Mouse (Mus musculus) midbrain, embryonic 10.5 days (tissue): ENCODE results near the gene Plekhm3. TPM values are rescaled to one million over a fixed set of nuclear protein-coding genes. Genes with fewer than 3 reads are reported as not detected.
A peak's percentile ranks its signal among the peaks of the same experiment; 100 is the strongest.

ENCODE experiments used
- DNase-seq: peaks from one replicate; pipeline ENCODE4 v3.0.0-alpha.2; 2017; ENCODE audit warnings: low spot score
- H3K27ac ChIP-seq: fragments of 300-500 bp; sonication (generic); replicated peaks from 2 replicates; pipeline ENCODE4 v1.5.1; 2016; ENCODE audit warnings: mild to moderate bottlenecking
- H3K27me3 ChIP-seq: fragments of 300-500 bp; sonication (generic); 2 replicates; pipeline ENCODE4 v1.6.1; 2016; ENCODE audit warnings: low read depth, mild to moderate bottlenecking; ENCODE audit not compliant: poor library complexity, severe bottlenecking
- H3K36me3 ChIP-seq: fragments of 300-500 bp; sonication (generic); 2 replicates; pipeline ENCODE4 v1.6.1; 2016; ENCODE audit warnings: mild to moderate bottlenecking, moderate library complexity
- H3K4me1 ChIP-seq: fragments of 300-500 bp; sonication (generic); 2 replicates; pipeline ENCODE4 v1.6.1; 2016
- H3K4me3 ChIP-seq: fragments of 300-500 bp; sonication (generic); 2 replicates; pipeline ENCODE4 v1.5.1; 2016; ENCODE audit warnings: mild to moderate bottlenecking, moderate library complexity
- H3K9me3 ChIP-seq: fragments of 300-500 bp; sonication (generic); replicated peaks from 2 replicates; pipeline ENCODE4 v1.6.1; 2016; ENCODE audit warnings: mild to moderate bottlenecking
- WGBS: fragments of 180-500 bp; shearing (Covaris S2); methylation state at CpG from one replicate; pipeline ENCODE4 v1.1.7; 2016; 5-methylcytosine and 5-hydroxymethylcytosine counted together
- polyA plus RNA-seq: library from polyadenylated mRNA; unstranded; fragments of >200 nt; fragmentation: Nextera tagmentation; extraction: Ambion mirVana; gene quantifications from 2 replicates; pipeline ENCODE4 v1.2.1, GENCODE M21; 2016

Gene Plekhm3
- polyA plus RNA-seq, 1 experiment from 2014 or later, result 7.6 TPM

DNA sequence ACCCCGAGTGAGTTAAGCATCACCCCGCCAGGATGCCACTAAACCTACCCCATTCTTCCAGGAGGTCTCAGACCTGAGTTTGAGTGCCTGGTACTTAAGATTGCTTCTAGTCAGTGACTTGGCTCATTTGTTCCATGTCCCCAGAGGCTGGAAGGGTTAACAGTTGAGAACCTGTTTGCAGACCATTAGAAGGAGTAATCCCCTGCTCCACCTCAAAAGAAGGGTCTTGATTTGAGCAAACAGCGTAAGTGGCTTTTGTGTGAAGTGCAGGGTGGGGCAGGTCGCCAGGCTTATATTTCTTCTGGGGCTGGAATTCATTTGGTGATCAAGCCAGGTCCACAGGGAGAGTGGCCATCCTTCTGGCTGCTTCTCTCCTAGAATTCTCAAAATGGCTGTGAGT, 183.3 kb downstream of the Plekhm3 start:
- Histone ChIP-seq H3K4me3 (no peak overlapping the region), H3K27me3 (peaks cover 11% of the 10 kb centered on the region), H3K4me1 (peaks cover 4% of the 10 kb centered on the region; the same call in 1 of the 2 replicates), H3K36me3 (no peaks in the 10 kb centered on the region), H3K27ac (no peak overlapping the region), H3K9me3 (no peaks in the 10 kb centered on the region)
- no peak for DNase-seq
- 77% methylated on average over 4 of the region's 4 CpGs for WGBS

- no peak overlapping the region for H3K27ac ChIP-seq
- H3K4me3 ChIP-seq, result no peak overlapping the region
- 63% methylated on average over 6 of the region's 6 CpGs for WGBS
- H3K36me3 ChIP-seq, result no peaks in the 10 kb centered on the region
- DNase-seq, result no peak
- no peaks in the 10 kb centered on the region for H3K9me3 ChIP-seq
- H3K27me3 ChIP-seq, result no peaks in the 10 kb centered on the region; the same call in 1 of the 2 replicates
- peaks cover 4% of the 10 kb centered on the region; the same call in 1 of the 2 replicates for H3K4me1 ChIP-seq
These were observed 186.5 kb downstream of the Plekhm3 start for GRCm38 (mm10) chr1:64770169-64770568.

- no peaks in the 10 kb centered on the region for H3K36me3 ChIP-seq
- DNase-seq, result no peak
- H3K27me3 ChIP-seq, result no peaks in the 10 kb centered on the region
- 75% methylated on average over 4 of the region's 4 CpGs for WGBS
- no peak overlapping the region for H3K27ac ChIP-seq
- H3K9me3 ChIP-seq, result no peaks in the 10 kb centered on the region
- H3K4me3 ChIP-seq, result no peak overlapping the region
- H3K4me1 ChIP-seq, result no peaks in the 10 kb centered on the region
These were observed 195.0 kb downstream of the Plekhm3 start for GRCm38 (mm10) chr1:64761646-64762045.

DNA sequence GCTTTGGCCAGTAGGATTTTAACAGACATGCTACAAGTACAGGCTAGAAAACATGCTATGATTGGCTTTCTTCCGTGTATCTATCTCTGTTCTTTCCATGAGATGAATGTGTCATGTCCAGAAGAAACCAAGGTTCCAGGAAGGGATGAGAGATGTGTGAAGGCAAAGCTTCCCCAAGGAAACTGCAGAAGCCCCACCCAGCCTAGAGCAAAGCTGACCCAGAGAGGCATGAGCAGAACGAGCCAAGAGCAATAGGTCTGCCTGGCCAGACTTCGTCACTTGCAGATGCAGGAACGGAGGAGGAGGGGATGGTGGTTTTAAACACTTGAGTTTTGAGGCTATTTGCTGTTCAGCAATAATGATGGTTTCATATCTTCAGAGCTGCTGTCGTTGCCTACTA, 198.9 kb downstream of the Plekhm3 start:
- H3K4me3 ChIP-seq, result no peak overlapping the region
- DNase-seq, result no peak
- 83% methylated on average over 5 of the region's 5 CpGs for WGBS
- H3K27me3 ChIP-seq, result no peaks in the 10 kb centered on the region
- no peak overlapping the region for H3K27ac ChIP-seq
- no peaks in the 10 kb centered on the region for H3K36me3 ChIP-seq
- H3K4me1 ChIP-seq, result peaks cover 4% of the 10 kb centered on the region; the same call in 1 of the 2 replicates
- H3K9me3 ChIP-seq, result no peaks in the 10 kb centered on the region

- DNase-seq, result no peak
- Histone ChIP-seq H3K4me1 (peaks cover 4% of the 10 kb centered on the region; the same call in 1 of the 2 replicates), H3K27me3 (no peaks in the 10 kb centered on the region), H3K4me3 (no peak overlapping the region), H3K27ac (no peak overlapping the region), H3K36me3 (no peaks in the 10 kb centered on the region), H3K9me3 (no peaks in the 10 kb centered on the region)
- 18% methylated on average over 2 of the region's 2 CpGs for WGBS
These were observed 199.4 kb downstream of the Plekhm3 start for GRCm38 (mm10) chr1:64757254-64757653.

- no peak for DNase-seq
- peaks cover 4% of the 10 kb centered on the region; the same call in 1 of the 2 replicates for H3K4me1 ChIP-seq
- H3K27me3 ChIP-seq, result no peaks in the 10 kb centered on the region
- H3K36me3 ChIP-seq, result no peaks in the 10 kb centered on the region
- no peaks in the 10 kb centered on the region for H3K9me3 ChIP-seq
- no peak overlapping the region for H3K27ac ChIP-seq
- no peak overlapping the region for H3K4me3 ChIP-seq
- WGBS, result 75% methylated on average over 10 of the region's 10 CpGs
These were observed 200.0 kb downstream of the Plekhm3 start for GRCm38 (mm10) chr1:64756640-64757030.

GRCm38 (mm10) chr1:64755971-64756639, 200.5 kb downstream of the Plekhm3 start:
- no peak overlapping the region for H3K27ac ChIP-seq
- no peaks in the 10 kb centered on the region for H3K36me3 ChIP-seq
- H3K9me3 ChIP-seq, result no peaks in the 10 kb centered on the region
- no peaks in the 10 kb centered on the region for H3K27me3 ChIP-seq
- no peak for DNase-seq
- peaks cover 4% of the 10 kb centered on the region; the same call in 1 of the 2 replicates for H3K4me1 ChIP-seq
- no peak overlapping the region for H3K4me3 ChIP-seq
- 70% methylated on average over 7 of the region's 7 CpGs for WGBS

DNA sequence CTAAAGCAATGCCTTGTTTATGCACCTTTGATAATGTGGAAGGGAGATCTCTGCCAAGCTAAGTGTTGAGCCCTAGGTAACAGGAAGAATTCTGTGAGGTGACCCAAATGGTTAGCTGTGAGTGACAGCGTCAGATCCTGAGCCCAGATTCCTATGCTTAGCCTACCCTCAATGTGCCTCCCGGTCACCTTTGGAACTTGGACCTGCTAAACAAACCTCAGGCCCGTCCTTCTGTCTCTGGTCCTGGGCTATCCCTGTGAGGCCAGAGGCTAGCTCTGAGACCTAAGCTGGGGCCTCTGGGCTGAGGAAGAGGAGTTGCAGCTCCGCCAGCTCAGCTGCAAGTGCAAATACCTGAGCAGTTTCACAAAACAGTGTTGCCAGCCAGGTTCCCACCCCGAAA, 202.0 kb downstream of the Plekhm3 start:
- H3K9me3 ChIP-seq, result no peaks in the 10 kb centered on the region
- H3K27me3 ChIP-seq, result no peaks in the 10 kb centered on the region
- H3K36me3 ChIP-seq, result no peaks in the 10 kb centered on the region
- 87% methylated on average over 5 of the region's 5 CpGs for WGBS
- no peak overlapping the region for H3K4me3 ChIP-seq
- peaks cover 4% of the 10 kb centered on the region; the same call in 1 of the 2 replicates for H3K4me1 ChIP-seq
- no peak overlapping the region for H3K27ac ChIP-seq
- no peak for DNase-seq

GRCm38 (mm10) chr1:64753668-64754067, 203.0 kb downstream of the Plekhm3 start:
- no peak for DNase-seq
- Histone ChIP-seq H3K4me3 (no peak overlapping the region), H3K27ac (no peak overlapping the region), H3K36me3 (no peaks in the 10 kb centered on the region), H3K9me3 (no peaks in the 10 kb centered on the region), H3K4me1 (peaks cover 4% of the 10 kb centered on the region; the same call in 1 of the 2 replicates), H3K27me3 (no peaks in the 10 kb centered on the region)
- WGBS, result 74% methylated on average over 7 of the region's 7 CpGs

DNA sequence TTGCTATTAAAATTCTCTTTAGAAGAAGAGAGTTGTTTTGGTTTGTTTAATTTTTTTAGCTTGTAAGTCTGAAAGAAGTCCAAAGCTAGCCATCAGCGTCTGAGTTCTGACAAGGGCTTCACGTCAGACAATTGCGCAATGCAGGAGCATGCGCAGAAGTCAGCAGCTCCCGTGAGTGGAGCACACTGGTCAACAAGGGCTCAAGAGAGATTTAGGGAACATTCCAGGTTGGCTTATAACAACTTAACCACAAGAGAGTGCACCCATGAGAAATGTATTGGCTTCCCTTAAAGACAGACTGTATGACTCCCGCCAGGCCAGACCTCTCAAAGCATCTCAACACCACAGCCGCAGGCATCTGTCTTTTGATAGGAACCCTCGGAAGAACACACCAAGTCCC, 203.5 kb downstream of the Plekhm3 start:
- Histone ChIP-seq H3K36me3 (no peaks in the 10 kb centered on the region), H3K27ac (no peak overlapping the region), H3K9me3 (no peaks in the 10 kb centered on the region), H3K4me3 (no peak overlapping the region), H3K4me1 (peaks cover 4% of the 10 kb centered on the region; the same call in 1 of the 2 replicates), H3K27me3 (no peaks in the 10 kb centered on the region)
- no peak for DNase-seq
- WGBS, result 86% methylated on average over 8 of the region's 8 CpGs

DNA sequence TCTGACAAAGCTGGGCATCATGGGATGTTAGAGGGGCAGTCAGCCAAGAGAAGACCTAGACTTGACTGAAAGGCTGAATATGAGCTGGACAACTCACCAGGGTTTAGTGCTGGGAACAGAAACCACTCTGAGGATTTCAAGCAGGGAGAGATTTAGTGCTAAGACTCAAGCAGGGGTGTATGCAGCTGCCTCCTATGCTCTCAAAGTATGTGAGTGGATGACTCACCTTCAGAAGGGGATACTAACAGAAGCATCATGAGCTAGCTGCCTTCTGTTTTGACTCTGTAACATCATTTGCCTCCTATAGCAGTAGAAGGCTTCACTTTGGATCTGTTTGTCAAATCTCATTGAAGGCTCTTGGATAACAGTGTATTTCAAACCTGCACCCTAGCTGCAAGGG, 212.0 kb downstream of the Plekhm3 start:
- Histone ChIP-seq H3K4me3 (no peak overlapping the region), H3K4me1 (no peaks in the 10 kb centered on the region), H3K27ac (no peak overlapping the region), H3K27me3 (peaks cover 4% of the 10 kb centered on the region), H3K36me3 (no peaks in the 10 kb centered on the region), H3K9me3 (no peaks in the 10 kb centered on the region)
- DNase-seq, result no peak

DNA sequence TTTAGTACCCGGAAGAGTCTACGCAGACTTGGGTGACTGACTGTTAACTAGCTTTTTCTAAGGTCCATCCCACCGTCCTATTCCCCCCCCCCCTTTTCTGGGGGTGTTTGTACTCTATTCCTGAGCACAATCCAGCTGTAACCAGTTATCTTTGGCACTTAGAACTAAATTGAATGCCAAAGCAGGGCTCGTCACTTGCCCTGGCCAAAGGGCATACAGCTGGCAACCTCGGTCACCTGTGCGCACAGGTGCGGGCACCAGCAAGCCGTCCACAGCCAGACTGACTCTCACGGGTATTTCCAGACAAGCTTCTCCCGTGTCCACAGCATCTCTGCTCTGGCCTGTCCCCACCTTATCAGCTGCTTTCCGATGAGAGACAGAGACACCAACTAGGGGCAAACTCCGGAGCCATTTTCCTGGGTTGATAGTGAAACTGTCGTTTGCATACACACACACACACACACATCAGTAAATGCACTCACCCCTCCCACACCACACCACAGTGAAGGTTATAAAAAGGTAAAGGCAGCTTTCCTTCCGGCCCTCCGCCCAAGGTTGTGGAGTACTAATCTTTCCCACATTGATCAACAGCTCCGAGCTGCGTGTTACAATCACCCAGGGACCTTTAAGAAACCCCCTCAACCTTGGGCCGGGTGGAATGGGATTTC, 213.7 kb downstream of the Plekhm3 start:
- H3K4me3 ChIP-seq, result no peak overlapping the region

DNA sequence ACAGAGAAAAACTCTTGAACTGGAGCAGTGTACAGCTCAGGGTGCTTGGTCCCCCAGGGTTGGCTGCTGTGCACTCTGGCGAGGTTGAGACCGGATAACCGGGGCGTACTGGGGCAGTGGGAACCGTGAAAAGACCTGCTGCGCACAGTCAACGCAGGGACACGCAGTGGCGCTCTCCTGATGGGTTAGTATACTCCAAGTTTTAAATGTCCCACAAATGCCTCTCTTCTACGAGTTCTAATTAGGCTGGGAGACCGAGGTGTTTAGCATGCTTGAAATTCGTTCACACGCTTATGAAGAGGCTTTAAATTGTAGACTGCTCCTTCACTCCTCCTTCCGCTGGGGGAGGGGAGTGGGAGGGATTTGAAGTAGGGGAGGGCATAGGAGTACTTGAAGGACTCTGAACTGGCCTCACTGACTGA, 218.0 kb downstream of the Plekhm3 start:
- Histone ChIP-seq H3K27me3 (peaks cover 59% of the 10 kb centered on the region), H3K27ac (peak overlapping the region; percentile 39; the same call in 1 of the 2 replicates), H3K9me3 (no peaks in the 10 kb centered on the region), H3K36me3 (no peaks in the 10 kb centered on the region), H3K4me3 (peak overlapping the region; percentile 71), H3K4me1 (peaks cover 55% of the 10 kb centered on the region)
- DNase-seq, result peak; percentile 57
- WGBS, result under 1% methylated on average over 14 of the region's 14 CpGs

More for the DNA sequence above, 213.7 kb downstream of the Plekhm3 start:
- Histone ChIP-seq H3K36me3 (no peaks in the 10 kb centered on the region), H3K27me3 (peaks cover 20% of the 10 kb centered on the region), H3K27ac (no peak overlapping the region), H3K4me1 (peaks cover 15% of the 10 kb centered on the region), H3K9me3 (no peaks in the 10 kb centered on the region)
- DNase-seq, result no peak
- 92% methylated on average over 18 of the region's 18 CpGs for WGBS
